Mouse (Mus musculus): ENCODE measurements around the gene Vdr. TPM values are rescaled to one million over a fixed set of nuclear protein-coding genes. Genes with fewer than 3 reads are reported as not detected.

Vdr gene
- 0.21 and 0.31 TPM in 2 replicates for polyA plus RNA-seq (2015; fragmentation: Nextera tagmentation; extraction: Ambion mirVana)

GRCm38 (mm10) chr15:97910530-97910929 lies at the start of gene Vdr:
Gene Vdr, minus strand, starts transcription at chr15:97910630.

GRCm38 (mm10) chr15:97844037-97845034 lies 66.1 kb downstream of the Vdr start, which contains the start of gene Hdac7:
Gene Hdac7, minus strand, starts transcription at chr15:97844502.

Other genes with a start within 250 kb of the Vdr start
- 12.2 and 14.0 TPM in 2 replicates for gene Rpap3, start 204.8 kb downstream of the Vdr start, polyA plus RNA-seq (2015; fragmentation: Nextera tagmentation; extraction: Ambion mirVana)
- gene Endou, start 179.3 kb downstream of the Vdr start, polyA plus RNA-seq (2015; fragmentation: Nextera tagmentation; extraction: Ambion mirVana): 0.44 and 3.1 TPM in 2 replicates
- 6.3 and 8.1 TPM in 2 replicates for gene Rapgef3, start 142.7 kb downstream of the Vdr start, polyA plus RNA-seq (2015; fragmentation: Nextera tagmentation; extraction: Ambion mirVana)
- gene Slc48a1, start 132.1 kb downstream of the Vdr start, polyA plus RNA-seq (2015; fragmentation: Nextera tagmentation; extraction: Ambion mirVana): 41.9 and 45.6 TPM in 2 replicates
- 14.8 and 16.8 TPM in 2 replicates for gene Hdac7, start 66.1 kb downstream of the Vdr start, polyA plus RNA-seq (2015; fragmentation: Nextera tagmentation; extraction: Ambion mirVana)
- gene Tmem106c, start 53.6 kb upstream of the Vdr start, polyA plus RNA-seq (2015; fragmentation: Nextera tagmentation; extraction: Ambion mirVana): 23.0 and 30.3 TPM in 2 replicates
- 0.33 and 28.3 TPM in 2 replicates for gene Col2a1, start 94.1 kb upstream of the Vdr start, polyA plus RNA-seq (2015; fragmentation: Nextera tagmentation; extraction: Ambion mirVana)
- gene Pfkm, start 182.0 kb upstream of the Vdr start, polyA plus RNA-seq (2015; fragmentation: Nextera tagmentation; extraction: Ambion mirVana): 396 and 442 TPM in 2 replicates
- 8.0 and 9.2 TPM in 2 replicates for gene Senp1, start 183.1 kb upstream of the Vdr start, polyA plus RNA-seq (2015; fragmentation: Nextera tagmentation; extraction: Ambion mirVana)